21 mouse cellular contexts compared by ENCODE assay signal in genomic region chr7:113470671-113471070, GRCm38 (mm10). TPM values are rescaled to one million over a fixed set of nuclear protein-coding genes. Genes with fewer than 3 reads are reported as not detected.
DNase-seq lines count a peak whose midpoint lies in the region; ATAC-seq and TF ChIP-seq lines count a peak whose summit lies in the region.
"Had no signal": no experiment of that assay in that cellular context is flagged by ENCODE, and none has a peak within 500 bp of the region (broad histone marks: within the 10 kb centered on the region; RNA-seq: fewer than 3 reads in every experiment).

No protein-coding gene starts in this region.

- H3K36me3 ChIP-seq in heart, postnatal 0 days (replicated peaks; ENCODE audit: control insufficient read depth, insufficient read depth, low read length), result no peaks in the 10 kb centered on the region
- no peaks in the 10 kb centered on the region for H3K36me3 ChIP-seq in kidney, embryonic 16.5 days (ENCODE audit: insufficient read depth, low read length)
- H3K36me3 ChIP-seq: embryonic facial prominence, embryonic 13.5 days; forebrain, embryonic 12.5 days; heart, embryonic 13.5 days; hindbrain, embryonic 10.5 days had no signal

- 77% methylated on average over 2 of the region's 2 CpGs for WGBS in heart, postnatal 0 days
- WGBS in kidney, embryonic 16.5 days, result 86% methylated on average over 2 of the region's 2 CpGs

- no peaks in the 10 kb centered on the region for H3K4me1 ChIP-seq in heart, postnatal 0 days (ENCODE audit: control insufficient read depth, insufficient read depth)
- H3K4me1 ChIP-seq in kidney, embryonic 16.5 days (ENCODE audit: insufficient read depth, low read length), result no peaks in the 10 kb centered on the region
- H3K4me1 ChIP-seq: embryonic facial prominence, embryonic 13.5 days; forebrain, embryonic 12.5 days; heart, embryonic 13.5 days; hindbrain, embryonic 10.5 days had no signal

- H3K4me2 ChIP-seq in heart, postnatal 0 days (ENCODE audit: low read depth, low read length), result no peak overlapping the region
- no peak overlapping the region for H3K4me2 ChIP-seq in kidney, embryonic 16.5 days (replicated peaks; ENCODE audit: low read depth, low read length)
- H3K4me2 ChIP-seq: embryonic facial prominence, embryonic 13.5 days; forebrain, embryonic 12.5 days; heart, embryonic 13.5 days; hindbrain, embryonic 14.5 days had no signal

- intact Hi-C loops in heart, postnatal 14 days (cut with DNase I), result no loop called here

- peak; percentile 39; the same call in 1 of the 2 replicates for ATAC-seq in heart, postnatal 0 days (ENCODE audit: insufficient read depth, low read depth)
- ATAC-seq in kidney, embryonic 16.5 days (ENCODE audit: low FRiP score, low TSS enrichment), result no peak
- ATAC-seq: forebrain, embryonic 16.5 days; Patski had no signal

- H3K27me3 ChIP-seq in heart, postnatal 0 days (ENCODE audit: control insufficient read depth, insufficient read depth, low read length), result no peaks in the 10 kb centered on the region
- H3K27me3 ChIP-seq in kidney, embryonic 16.5 days (ENCODE audit: insufficient read depth, low read length), result no peaks in the 10 kb centered on the region
- H3K27me3 ChIP-seq: CH12.LX; embryonic facial prominence, embryonic 13.5 days; forebrain, embryonic 12.5 days; heart, embryonic 13.5 days had no signal

- H3K27ac ChIP-seq in heart, postnatal 0 days (ENCODE audit: low read depth), result no peak overlapping the region
- H3K27ac ChIP-seq in kidney, embryonic 16.5 days (ENCODE audit: low read length), result no peak overlapping the region
- H3K27ac ChIP-seq: embryonic facial prominence, embryonic 13.5 days; forebrain, embryonic 12.5 days; heart, adult 2 months; heart, embryonic 13.5 days; hindbrain, embryonic 10.5 days; hindbrain, embryonic 14.5 days had no signal

- H3K9ac ChIP-seq in heart, postnatal 0 days (replicated peaks; ENCODE audit: low read depth, low read length), result no peak overlapping the region
- H3K9ac ChIP-seq in kidney, embryonic 16.5 days (replicated peaks; ENCODE audit: low read length), result no peak overlapping the region
- H3K9ac ChIP-seq: embryonic facial prominence, embryonic 13.5 days; forebrain, embryonic 12.5 days; heart, embryonic 13.5 days; hindbrain, embryonic 14.5 days had no signal

- TF ChIP-seq CTCF in heart, postnatal 0 days (IDR thresholded peaks at IDR 0.05; ENCODE audit: low read depth), result no peak

- DNase-seq in heart, postnatal 0 days (ENCODE audit: low spot score), result peak; percentile 10
- DNase-seq in heart, postnatal 14 days, result no peak
- DNase-seq in kidney, adult 9 months, result peak; percentile 65
- DNase-seq in ZHBTc4 (ENCODE audit: low read depth, low spot score), result peak; percentile 7
- DNase-seq in kidney, postnatal 36 days, result peak; percentile 26 to 55
- DNase-seq: adrenal gland, adult 2 months; adrenal gland, postnatal 25 days; cerebellum, adult 18-20 months; cerebellum, adult 9-11 months; cerebellum, postnatal 36 days; gastrocnemius, postnatal 10 days; heart, adult 2 months had no signal

- H3K4me3 ChIP-seq in heart, postnatal 0 days (ENCODE audit: low read depth, low read length), result no peak overlapping the region
- no peak overlapping the region for H3K4me3 ChIP-seq in kidney, embryonic 16.5 days (ENCODE audit: low read length)
- H3K4me3 ChIP-seq: embryonic facial prominence, embryonic 13.5 days; forebrain, embryonic 12.5 days; heart, adult 2 months; heart, embryonic 13.5 days; hindbrain, embryonic 10.5 days had no signal

- H3K9me3 ChIP-seq in heart, postnatal 0 days (replicated peaks; ENCODE audit: control insufficient read depth, low read length), result no peaks in the 10 kb centered on the region
- no peaks in the 10 kb centered on the region for H3K9me3 ChIP-seq in kidney, embryonic 16.5 days (ENCODE audit: low read length)
- H3K9me3 ChIP-seq: embryonic facial prominence, embryonic 13.5 days; forebrain, embryonic 12.5 days; heart, embryonic 13.5 days; hindbrain, embryonic 10.5 days had no signal

- no peak for TF ChIP-seq EP300 in heart, postnatal 0 days (IDR thresholded peaks at IDR 0.05; ENCODE audit: low read depth)

RNA-seq across cellular contexts. Expression of gene Far1, which starts 43.0 kb away (rescaled TPM):
- 14.8 and 42.1 TPM in 2 replicates for total RNA-seq in heart, postnatal 0 days (2014; rRNA removed; ENCODE audit: low replicate concordance)
- 23.8 and 25.0 TPM in 2 replicates for polyA plus RNA-seq in heart, postnatal 0 days (2015; fragmentation: Nextera tagmentation; extraction: Ambion mirVana)
- total RNA-seq in heart, postnatal 14 days (2021), result 10 to 100 TPM; 29.3 to 32.8 TPM
- 98.3 and 100.0 TPM in 2 replicates for polyA plus RNA-seq in kidney, embryonic 16.5 days (2015; fragmentation: Nextera tagmentation; extraction: Ambion mirVana)

Comparison
In these comparisons a context has a peak if more than half of its experiments do, and no peak if none do; other contexts are left out.
1. DNase-seq: peak in heart, postnatal 0 days (single experiment), kidney, adult 9 months (single experiment), ZHBTc4 (single experiment) and kidney, postnatal 36 days (2 of 2); none in heart, postnatal 14 days (0 of 2).